Mouse (Mus musculus) heart, adult 2 months (tissue): ENCODE measurements around the gene Gm40193. TPM values are rescaled to one million over a fixed set of nuclear protein-coding genes. Genes with fewer than 3 reads are reported as not detected.
"Not testable (repeated sequence)": the region's sequence is repeated elsewhere in the genome, so short reads cannot be mapped to it uniquely, and the experiment has no call there.

Experiments used
- DNase-seq, 2 experiments: peaks; one replicate each; pipeline ENCODE4 v3.0.0; 2021
- H3K27ac ChIP-seq: fragments of 200-600 bp; 2 replicates; pipeline ENCODE4 v1.8.1; 2022
- H3K27me3 ChIP-seq: fragments of 200-500 bp; 2 replicates; pipeline ENCODE4 v1.6.1; 2012; ENCODE audit warnings: mild to moderate bottlenecking, low read length, inconsistent platforms, mixed read lengths; ENCODE audit not compliant: control insufficient read depth, insufficient read depth
- H3K36me3 ChIP-seq: fragments of 200-500 bp; 2 replicates; pipeline ENCODE4 v1.6.1; 2012; ENCODE audit warnings: low read length, inconsistent platforms; ENCODE audit not compliant: control insufficient read depth, insufficient read depth
- H3K4me1 ChIP-seq: fragments of 200-500 bp; 2 replicates; pipeline ENCODE4 v1.6.1; 2011; ENCODE audit warnings: low read length; ENCODE audit not compliant: control insufficient read depth, insufficient read depth
- H3K4me3 ChIP-seq: fragments of 200-600 bp; 2 replicates; pipeline ENCODE4 v1.8.1; 2022
- H3K79me2 ChIP-seq: fragments of 200-500 bp; replicated peaks from 2 replicates; pipeline ENCODE4 v1.6.1; 2012; ENCODE audit warnings: mild to moderate bottlenecking, inconsistent platforms, low read length, moderate library complexity, mixed read lengths; ENCODE audit not compliant: control insufficient read depth, insufficient read depth
- H3K9ac ChIP-seq: fragments of 200-500 bp; 2 replicates; pipeline ENCODE4 v1.6.1; 2012; ENCODE audit warnings: low read depth, mild to moderate bottlenecking, control low read depth, inconsistent platforms, low read length, mixed read lengths
- CTCF ChIP-seq: fragments of 200-600 bp; IDR thresholded peaks from 2 replicates; pipeline ENCODE4 v1.8.1; 2022; ENCODE audit warnings: antibody characterized with exemption, mild to moderate bottlenecking, moderate library complexity
- EP300 ChIP-seq: fragments of 200-500 bp; IDR thresholded peaks from 2 replicates; pipeline ENCODE4 v1.6.1; 2011; ENCODE audit warnings: low read depth, low read length, control low read depth; ENCODE audit not compliant: insufficient read depth
- POLR2A ChIP-seq: fragments of 200-500 bp; IDR thresholded peaks from 2 replicates; pipeline ENCODE4 v1.6.1; 2011; ENCODE audit warnings: mild to moderate bottlenecking, low read depth, low read length, control low read depth; ENCODE audit not compliant: insufficient read depth
- WGBS: fragments of 180-500 bp; shearing (Covaris S2); methylation state at CpG from one replicate; pipeline ENCODE4 v1.1.7; 2018; 5-methylcytosine and 5-hydroxymethylcytosine counted together
- intact Hi-C: fragments of 180-260 bp; cut with DNase I; formaldehyde crosslinking; loops from one replicate; pipeline ENCODE4 v1.15.1; 2025
- polyA plus RNA-seq: library from polyadenylated mRNA; depleted of rRNA; stranded (reverse); fragments of >200 nt; gene quantifications from 2 replicates; pipeline ENCODE4 v1.2.3, GENCODE M21; 2012
- total RNA-seq, 2 experiments: library from RNA; stranded (reverse); gene quantifications; 2 replicates each; pipeline ENCODE4 v1.2.3; 2021

Gene Gm40193
- total and polyA plus RNA-seq, 3 experiments, result not detected

DNA sequence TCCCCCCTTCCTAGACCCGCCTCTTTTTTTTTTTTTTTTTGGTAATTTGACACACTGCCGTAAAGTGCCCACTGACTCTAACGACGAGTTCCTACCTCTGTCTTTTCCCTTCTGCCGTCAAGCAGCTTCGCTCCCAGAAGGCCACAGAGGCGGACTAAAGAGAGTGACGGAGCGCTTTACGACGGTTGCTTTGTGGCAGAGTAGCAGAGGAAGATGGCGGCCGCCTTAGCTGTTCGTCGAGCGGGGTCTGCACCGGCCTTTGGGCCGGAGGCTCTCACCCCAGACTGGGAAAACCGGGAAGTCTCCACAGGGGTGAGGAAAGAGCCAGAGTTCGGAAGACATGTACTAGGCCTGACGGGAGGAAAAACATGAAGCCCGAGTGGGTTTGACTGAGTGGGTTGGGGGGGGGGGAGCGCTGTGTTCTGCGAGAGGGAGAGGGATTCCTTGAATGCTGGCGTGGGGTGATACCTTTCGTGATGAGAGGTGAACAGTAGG is 7.5 kb downstream of the Gm40193 start, which contains the start of gene Psmb6:
TSS of gene Psmb6 (plus strand) at position 184 of the 495 bp plus-strand sequence.
- Histone ChIP-seq H3K27me3 (no peaks in the 10 kb centered on the region), H3K9ac (peak within 1 kb of the TSS; percentile 76), H3K79me2 (no peaks in the 10 kb centered on the region), H3K36me3 (peaks cover 2% of the 10 kb centered on the region), H3K27ac (peak within 1 kb of the TSS; percentile 71), H3K4me1 (peaks cover 3% of the 10 kb centered on the region), H3K4me3 (peak within 1 kb of the TSS; percentile 72)
- intact Hi-C loops, result loop anchor here (1.0 to 2.0 kb wide), 2 partner anchors 16 to 37 kb away; partner anchors contain the start of genes Mink1 and Pld2
- under 1% methylated on average over 25 of the region's 26 CpGs for WGBS
- peak; percentile 90 to 93 for DNase-seq
- TF ChIP-seq POLR2A (peak; percentile 95), CTCF (no peak), EP300 (peak; percentile 61; the same call in 1 of the 2 replicates)

DNA sequence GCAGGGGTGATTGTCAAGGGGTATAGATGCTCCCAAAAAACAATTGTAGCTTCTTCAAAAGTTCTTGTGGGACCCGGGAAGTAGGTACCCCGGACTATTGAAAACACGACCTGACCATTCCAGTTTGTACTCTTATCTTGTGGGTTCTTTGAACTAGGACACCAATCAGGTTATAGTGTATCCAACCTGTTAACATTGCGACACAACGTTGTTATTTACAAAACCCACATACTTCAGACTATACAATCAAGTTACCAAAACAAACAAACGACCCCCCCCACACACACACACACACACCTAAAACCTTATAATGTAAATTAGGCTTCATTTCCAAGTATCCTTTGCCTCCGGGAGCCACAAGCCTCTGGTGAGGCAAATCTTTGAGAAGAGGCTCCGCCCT is 8.0 kb downstream of the Gm40193 start:
- Histone ChIP-seq H3K27ac (0 out of 2 replicates have a peak overlapping the region, but pooled peaks have one; percentile 36), H3K36me3 (peaks cover 2% of the 10 kb centered on the region), H3K4me1 (peaks cover 3% of the 10 kb centered on the region), H3K9ac (no peak overlapping the region; the same call in 1 of the 2 replicates), H3K4me3 (peak overlapping the region; percentile 72; the same call in 1 of the 2 replicates), H3K27me3 (no peaks in the 10 kb centered on the region), H3K79me2 (no peaks in the 10 kb centered on the region)
- 4% methylated on average over 8 of the region's 8 CpGs for WGBS
- DNase-seq, result no peak
- intact Hi-C loops, result loop anchor here (1.0 to 2.0 kb wide), 2 partner anchors 16 to 38 kb away; partner anchors contain the start of genes Mink1 and Pld2
- no peak for TF ChIP-seq CTCF
- TF ChIP-seq POLR2A, result no peak
- TF ChIP-seq EP300, result no peak

DNA sequence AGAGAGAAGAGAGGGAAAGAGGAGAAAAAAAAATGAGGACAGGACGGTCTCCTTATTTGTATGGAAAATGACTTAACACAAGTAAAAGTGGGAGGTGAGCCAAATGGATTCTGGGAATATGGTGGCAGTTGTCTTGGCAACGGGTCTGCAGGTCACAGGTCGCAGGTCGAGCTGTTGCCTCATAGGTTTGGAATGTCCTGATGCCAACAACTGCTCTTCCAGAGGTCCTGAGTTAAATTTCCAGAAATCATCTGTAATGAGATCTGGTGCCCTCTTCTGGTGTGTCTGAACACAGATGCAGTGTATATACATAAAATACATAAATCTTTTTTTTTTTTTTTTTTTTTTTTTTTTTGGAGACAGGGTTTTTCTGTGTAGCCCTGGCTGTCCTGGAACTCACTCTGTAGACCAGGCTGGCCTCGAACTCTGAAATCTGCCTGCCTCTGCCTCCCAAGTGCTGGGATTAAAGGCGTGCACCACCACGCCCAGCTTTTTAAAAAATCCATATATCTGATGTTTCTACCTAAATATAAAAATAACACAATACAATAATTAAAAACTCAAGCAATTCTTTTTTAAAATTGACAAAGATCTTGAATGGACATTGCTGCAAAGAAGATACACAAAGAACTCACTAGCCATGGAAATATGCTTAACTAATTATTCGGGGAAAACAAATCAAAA is 9.3 kb downstream of the Gm40193 start:
- DNase-seq, H3K79me2 ChIP-seq, H3K9ac ChIP-seq, H3K27me3 ChIP-seq, intact Hi-C loops, H3K27ac ChIP-seq, H3K36me3 ChIP-seq, H3K4me1 ChIP-seq, H3K4me3 ChIP-seq: not testable (repeated sequence)
- 84% methylated on average over 8 of the region's 8 CpGs for WGBS
- 0 out of 2 replicates have a peak, but pooled peaks have one; percentile 15 for TF ChIP-seq CTCF

DNA sequence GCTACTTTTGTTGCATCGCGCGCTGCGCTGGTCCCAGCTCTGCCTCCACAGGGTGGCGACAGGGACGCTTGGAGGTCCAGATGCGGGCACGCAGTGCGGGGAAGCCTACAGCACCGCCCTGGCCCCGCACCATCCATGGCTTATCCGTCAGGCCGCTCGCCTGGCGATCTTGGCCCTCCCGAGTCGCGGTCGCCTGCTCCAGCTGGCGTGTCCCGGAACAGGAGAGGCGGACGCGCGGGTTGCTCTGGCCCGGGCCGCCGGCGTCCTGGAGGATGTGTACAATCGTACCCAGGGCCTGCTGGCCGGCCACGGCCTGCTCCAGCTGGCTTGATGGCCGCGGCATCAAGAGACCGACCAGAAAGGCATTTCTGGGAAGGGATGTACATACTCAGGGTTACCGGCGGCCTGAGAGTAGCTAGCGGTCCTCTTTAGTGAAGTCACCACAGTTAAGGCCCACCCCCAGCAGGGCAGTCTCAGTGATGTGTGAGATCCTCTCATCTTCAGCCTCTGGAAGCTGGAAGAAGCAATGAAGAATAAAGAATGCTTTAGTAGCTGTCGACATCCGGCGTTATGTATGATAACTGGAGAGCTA is 12.5 kb downstream of the Gm40193 start:
- peak; percentile 65 to 76 for DNase-seq
- no peaks in the 10 kb centered on the region for H3K27me3 ChIP-seq
- H3K36me3 ChIP-seq, result no peaks in the 10 kb centered on the region
- TF ChIP-seq CTCF (peak; percentile 39), POLR2A (0 out of 2 replicates have a peak, but pooled peaks have one; percentile 49), EP300 (no peak)
- WGBS, result 16% methylated on average over 41 of the region's 41 CpGs
- H3K27ac ChIP-seq, result peak overlapping the region; percentile 75
- no peaks in the 10 kb centered on the region; the same call in 1 of the 2 replicates for H3K4me1 ChIP-seq
- H3K79me2 ChIP-seq, result no peaks in the 10 kb centered on the region
- peak overlapping the region; percentile 44 for H3K4me3 ChIP-seq
- peak overlapping the region; percentile 70 for H3K9ac ChIP-seq
- intact Hi-C loops, result loop anchor here (1.0 kb wide), 1 partner anchor 85 kb away; no protein-coding TSS in a partner anchor

DNA sequence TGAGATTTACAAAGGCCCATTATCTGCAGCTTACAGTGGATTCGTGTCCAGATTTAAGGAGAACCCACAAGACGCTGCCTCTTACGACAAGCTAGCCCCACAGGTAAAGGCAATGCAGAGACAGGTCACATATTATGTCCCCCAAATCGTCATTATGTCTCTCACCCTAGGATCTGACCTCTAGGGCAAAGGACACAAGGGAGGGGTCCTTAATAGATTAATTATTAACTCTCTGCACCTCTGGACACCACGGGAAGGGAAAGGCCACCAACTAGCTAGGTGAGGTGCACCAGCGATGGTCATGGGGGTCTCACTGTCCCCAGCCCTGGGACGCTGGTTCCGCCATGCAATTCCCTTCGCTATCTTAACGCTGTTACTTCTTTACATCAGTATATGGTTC is 13.8 kb downstream of the Gm40193 start, which contains the start of gene Gltpd2:
TSS of gene Gltpd2 (plus strand) at position 274 of the 400 bp plus-strand sequence.
- Histone ChIP-seq H3K9ac (peak within 1 kb of the TSS; percentile 70), H3K27ac (peak within 1 kb of the TSS; percentile 75), H3K4me1 (no peaks in the 10 kb centered on the region; the same call in 1 of the 2 replicates), H3K4me3 (peak within 1 kb of the TSS; percentile 44), H3K79me2 (no peaks in the 10 kb centered on the region), H3K36me3 (no peaks in the 10 kb centered on the region), H3K27me3 (no peaks in the 10 kb centered on the region)
- DNase-seq, result no peak
- 92% methylated on average over 10 of the region's 10 CpGs for WGBS
- TF ChIP-seq CTCF (no peak), POLR2A (no peak), EP300 (no peak)
- intact Hi-C loops, result no loop called here
